Mouse (Mus musculus) heart, embryonic 14.5 days (tissue): ENCODE measurements around the gene Sgms2. TPM values are rescaled to one million over a fixed set of nuclear protein-coding genes. Genes with fewer than 3 reads are reported as not detected.

Experiments used
- ATAC-seq: fragments of 200-750 bp; cut with Nextera tagmentation; 2 replicates; pipeline ENCODE4 v1.8.0; 2017; ENCODE audit warnings: low read depth, moderate TSS enrichment; ENCODE audit not compliant: insufficient number of reproducible peaks, insufficient read depth, low FRiP score
- H3K27ac ChIP-seq, 2 experiments: fragments of 200-500 bp in 1 of 2; fragments of 300-500 bp in 1 of 2; sonication (generic) in 1 of 2; replicated peaks in 1 of 2; 2 replicates each; pipeline ENCODE4 v1.5.1; 2012 to 2014; ENCODE audit warnings: low read depth in 2 of 2, low read length in 2 of 2, control low read depth in 1 of 2, mild to moderate bottlenecking in 1 of 2, mixed read lengths in 1 of 2; ENCODE audit not compliant: control insufficient read depth in 1 of 2, insufficient read depth in 1 of 2
- H3K27me3 ChIP-seq: fragments of 300-500 bp; sonication (generic); 2 replicates; pipeline ENCODE4 v1.6.1; 2014; ENCODE audit warnings: mild to moderate bottlenecking, low read length, control low read depth; ENCODE audit not compliant: control insufficient read depth, insufficient read depth
- H3K36me3 ChIP-seq: fragments of 300-500 bp; sonication (generic); 2 replicates; pipeline ENCODE4 v1.6.1; 2014; ENCODE audit warnings: mild to moderate bottlenecking, control low read depth, low read length, mixed read lengths; ENCODE audit not compliant: control insufficient read depth, insufficient read depth
- H3K4me1 ChIP-seq, 2 experiments: fragments of 200-500 bp in 1 of 2; fragments of 300-500 bp in 1 of 2; sonication (generic) in 1 of 2; 2 replicates each; pipeline ENCODE4 v1.6.1; 2012 to 2014; ENCODE audit warnings: low read length in 2 of 2, control low read depth in 1 of 2, mixed read lengths in 1 of 2; ENCODE audit not compliant: control insufficient read depth in 2 of 2, insufficient read depth in 2 of 2
- H3K4me2 ChIP-seq: fragments of 300-500 bp; sonication (generic); 2 replicates; pipeline ENCODE4 v1.6.1; 2014; ENCODE audit warnings: mild to moderate bottlenecking, low read length
- H3K4me3 ChIP-seq, 2 experiments: fragments of 200-500 bp in 1 of 2; fragments of 300-500 bp in 1 of 2; sonication (generic) in 1 of 2; 2 replicates each; pipeline ENCODE4 v1.5.1; 2012 to 2014; ENCODE audit warnings: low read length in 2 of 2, mild to moderate bottlenecking in 2 of 2, control low read depth in 1 of 2, low read depth in 1 of 2, moderate library complexity in 1 of 2; ENCODE audit not compliant: control insufficient read depth in 1 of 2, insufficient read depth in 1 of 2
- H3K9ac ChIP-seq: fragments of 300-500 bp; sonication (generic); 2 replicates; pipeline ENCODE4 v1.6.1; 2014; ENCODE audit warnings: mild to moderate bottlenecking, low read length
- H3K9me3 ChIP-seq: fragments of 300-500 bp; sonication (generic); 2 replicates; pipeline ENCODE4 v1.6.1; 2016; ENCODE audit warnings: low read length, control low read depth; ENCODE audit not compliant: control insufficient read depth
- WGBS: fragments of 180-500 bp; shearing (Covaris S2); extraction: QIAGEN DNeasy Blood & Tissue Kit; methylation state at CpG from one replicate; pipeline ENCODE4 v1.1.7; 2014; 5-methylcytosine and 5-hydroxymethylcytosine counted together
- polyA plus RNA-seq: library from polyadenylated mRNA; unstranded; fragments of >200 nt; fragmentation: Nextera tagmentation; extraction: Ambion mirVana; gene quantifications from 2 replicates; pipeline ENCODE4 v1.2.1, GENCODE M21; 2014

Gene Sgms2
- polyA plus RNA-seq, 1 experiment from 2014 or later, result 0.65 TPM

- Histone ChIP-seq H3K27ac (no peak overlapping the region), H3K36me3 (no peaks in the 10 kb centered on the region), H3K27me3 (no peaks in the 10 kb centered on the region), H3K4me1 (peaks cover 9 to 11% of the 10 kb centered on the region in 2 experiments), H3K4me3 (no peak overlapping the region), H3K9ac (no peak overlapping the region), H3K9me3 (no peaks in the 10 kb centered on the region), H3K4me2 (no peak overlapping the region)
- 86% methylated on average over 4 of the region's 4 CpGs for WGBS
- ATAC-seq, result no peak
Measured at GRCm38 (mm10) chr3:131367452-131367851, 123.8 kb downstream of the Sgms2 start.

DNA sequence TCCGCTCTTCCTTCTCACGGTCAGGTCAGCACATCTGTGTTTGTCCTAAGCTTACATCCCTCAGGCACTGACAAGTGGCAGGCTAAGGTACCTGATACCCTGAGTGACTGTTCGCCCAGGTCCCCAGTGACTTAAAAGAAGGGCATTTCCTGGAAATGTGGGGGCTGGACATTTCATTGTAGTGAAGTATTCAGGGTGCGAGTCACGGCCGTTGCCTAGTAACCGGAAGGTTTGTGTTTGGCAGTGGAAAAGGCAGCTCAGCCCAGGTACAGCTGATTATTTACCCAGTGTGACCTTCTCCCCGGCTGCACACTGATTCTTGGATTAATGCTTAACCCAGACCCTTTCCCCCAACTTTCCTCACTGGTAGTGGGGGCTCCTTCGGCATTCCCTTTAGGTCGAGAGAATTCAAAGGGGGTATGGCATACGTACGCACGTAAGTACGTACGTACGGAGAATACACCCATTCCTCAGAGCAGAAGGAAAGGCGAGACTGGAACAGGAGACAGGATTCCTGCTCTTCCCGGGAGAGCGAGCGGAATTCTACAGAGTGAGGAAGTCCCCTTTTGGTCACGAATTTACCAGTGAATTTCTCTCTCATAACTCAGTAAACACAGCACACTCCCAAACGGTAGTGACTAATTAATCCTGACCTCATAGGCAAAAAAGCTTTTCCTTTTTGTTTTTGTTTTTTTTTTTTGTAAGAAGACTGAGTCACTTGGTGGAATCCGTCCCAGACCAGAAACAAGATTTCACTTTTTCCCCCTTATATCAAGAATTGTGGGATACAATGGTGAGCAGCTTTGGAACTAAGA lies 126.4 kb downstream of the Sgms2 start:
- no peak overlapping the region for H3K4me3 ChIP-seq
- no peaks in the 10 kb centered on the region for H3K36me3 ChIP-seq
- no peak overlapping the region for H3K9ac ChIP-seq
- no peaks in the 10 kb centered on the region for H3K9me3 ChIP-seq
- no peaks in the 10 kb centered on the region for H3K27me3 ChIP-seq
- peaks cover 9 to 11% of the 10 kb centered on the region in 2 experiments for H3K4me1 ChIP-seq
- ATAC-seq, result no peak
- peak overlapping the region; percentile 51 for H3K4me2 ChIP-seq
- no peak overlapping the region for H3K27ac ChIP-seq
- 56% methylated on average over 23 of the region's 23 CpGs for WGBS

GRCm38 (mm10) chr3:131364194-131364593 lies 127.0 kb downstream of the Sgms2 start:
- H3K4me3 ChIP-seq, result no peak overlapping the region
- ATAC-seq, result no peak
- no peak overlapping the region for H3K27ac ChIP-seq

GRCm38 (mm10) chr3:131363602-131364001 lies 127.6 kb downstream of the Sgms2 start:
- Histone ChIP-seq H3K9ac (no peak overlapping the region), H3K4me3 (no peak overlapping the region), H3K36me3 (no peaks in the 10 kb centered on the region), H3K4me2 (no peak overlapping the region), H3K27me3 (no peaks in the 10 kb centered on the region), H3K27ac (no peak overlapping the region), H3K4me1 (peaks cover 9 to 11% of the 10 kb centered on the region in 2 experiments), H3K9me3 (no peaks in the 10 kb centered on the region)
- 79% methylated on average over 14 of the region's 14 CpGs for WGBS
- ATAC-seq, result no peak

More at GRCm38 (mm10) chr3:131364194-131364593, 127.0 kb downstream of the Sgms2 start:
- Histone ChIP-seq H3K4me1 (peaks cover 9 to 11% of the 10 kb centered on the region in 2 experiments), H3K9ac (no peak overlapping the region), H3K36me3 (no peaks in the 10 kb centered on the region), H3K27me3 (no peaks in the 10 kb centered on the region), H3K4me2 (peak overlapping the region; percentile 51), H3K9me3 (no peaks in the 10 kb centered on the region)
- 14% methylated on average over 8 of the region's 8 CpGs for WGBS

DNA sequence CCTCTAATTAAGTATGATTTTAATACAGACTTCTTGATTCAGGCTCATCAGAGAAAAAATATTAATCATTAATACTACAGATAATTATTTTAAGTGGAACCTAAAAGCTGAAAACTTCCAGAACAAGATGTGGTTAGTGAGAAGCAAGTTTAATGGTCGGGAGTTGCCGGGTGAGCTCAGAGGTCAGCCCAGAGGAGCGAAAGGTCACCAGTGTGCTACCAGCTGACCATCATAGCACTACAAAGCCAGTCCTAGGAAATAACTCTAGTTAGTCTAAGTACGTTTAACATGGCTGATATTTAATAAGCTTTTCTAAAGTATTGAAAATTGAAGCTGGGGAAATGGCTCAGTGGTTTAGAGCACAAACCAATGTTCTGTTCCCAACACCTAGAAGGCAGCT lies 129.3 kb downstream of the Sgms2 start:
- Histone ChIP-seq H3K4me1 (peaks cover 9 to 11% of the 10 kb centered on the region in 2 experiments), H3K9me3 (no peaks in the 10 kb centered on the region), H3K36me3 (no peaks in the 10 kb centered on the region), H3K27me3 (no peaks in the 10 kb centered on the region), H3K9ac (no peak overlapping the region), H3K4me3 (no peak overlapping the region), H3K27ac (no peak overlapping the region), H3K4me2 (no peak overlapping the region)
- 90% methylated on average over 4 of the region's 4 CpGs for WGBS
- no peak for ATAC-seq

- Histone ChIP-seq H3K27me3 (no peaks in the 10 kb centered on the region), H3K4me2 (no peak overlapping the region), H3K27ac (no peak overlapping the region), H3K9me3 (no peaks in the 10 kb centered on the region), H3K4me1 (peaks cover 0 to 2% of the 10 kb centered on the region in 2 experiments; a peak in 2 of 4 replicates), H3K36me3 (no peaks in the 10 kb centered on the region), H3K9ac (no peak overlapping the region), H3K4me3 (no peak overlapping the region)
- no peak for ATAC-seq
- 70% methylated on average over 5 of the region's 5 CpGs for WGBS
Measured at GRCm38 (mm10) chr3:131359011-131359410, 132.2 kb downstream of the Sgms2 start.

DNA sequence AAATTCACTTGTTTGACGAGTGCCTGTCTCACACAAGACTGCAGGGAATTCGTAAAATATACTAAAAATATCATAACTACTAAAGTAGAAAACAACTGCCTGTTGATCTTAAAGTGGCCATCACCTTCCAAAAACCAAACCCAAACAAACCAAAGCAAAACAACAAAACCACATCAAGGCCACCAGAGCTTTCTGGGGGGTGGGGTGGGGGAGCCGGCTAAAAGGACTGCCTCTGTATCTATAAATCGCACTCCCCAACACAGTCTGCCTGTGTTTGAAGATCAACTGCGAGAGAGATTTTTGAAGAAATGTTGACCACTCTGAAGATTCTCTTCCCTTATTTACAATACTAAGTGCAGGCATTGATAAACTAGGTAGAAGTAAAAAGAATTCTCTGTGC lies 133.0 kb downstream of the Sgms2 start:
- 74% methylated on average over 5 of the region's 5 CpGs for WGBS
- ATAC-seq, result no peak
- no peaks in the 10 kb centered on the region for H3K27me3 ChIP-seq

DNA sequence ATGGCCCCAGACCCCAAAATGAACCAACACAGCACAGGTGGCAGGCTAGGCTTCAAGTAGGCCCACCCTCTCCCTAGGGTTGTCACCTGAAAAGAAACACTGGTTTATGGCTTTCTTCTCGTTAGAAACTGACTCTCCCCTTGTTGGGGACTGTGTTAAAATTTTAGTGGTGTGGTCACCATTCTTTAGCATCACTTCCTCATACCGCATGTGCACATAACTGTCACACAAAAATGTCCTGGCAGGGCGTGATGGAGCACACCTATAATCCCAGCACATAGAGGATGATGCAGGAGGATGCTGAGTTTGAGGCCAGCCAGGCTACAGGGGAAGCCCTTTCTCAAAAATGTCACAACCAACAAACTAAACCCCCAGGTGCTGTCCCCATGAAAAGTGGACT lies 133.6 kb downstream of the Sgms2 start:
- ATAC-seq, result no peak
- no peak overlapping the region for H3K4me3 ChIP-seq
- H3K9me3 ChIP-seq, result no peaks in the 10 kb centered on the region
- H3K4me1 ChIP-seq, result no peaks in the 10 kb centered on the region
- H3K9ac ChIP-seq, result no peak overlapping the region
- no peak overlapping the region for H3K27ac ChIP-seq
- 77% methylated on average over 3 of the region's 3 CpGs for WGBS
- no peaks in the 10 kb centered on the region for H3K36me3 ChIP-seq
- no peaks in the 10 kb centered on the region for H3K27me3 ChIP-seq
- H3K4me2 ChIP-seq, result no peak overlapping the region

More for the DNA sequence above, 133.0 kb downstream of the Sgms2 start:
- Histone ChIP-seq H3K9me3 (no peaks in the 10 kb centered on the region), H3K9ac (no peak overlapping the region), H3K4me1 (no peaks in the 10 kb centered on the region), H3K27ac (no peak overlapping the region), H3K36me3 (no peaks in the 10 kb centered on the region), H3K4me2 (no peak overlapping the region), H3K4me3 (no peak overlapping the region)
